Comparison of ENCODE assay signal across 1 mouse cellular context in genomic region chr6:29620840-29621543, GRCm38 (mm10).
TF ChIP-seq lines count a peak whose summit lies in the region.

No protein-coding gene starts in this region.

TF ChIP-seq in MEL, 35 proteins besides CTCF, POLR2A, EP300 and RAD21 (continued from another document):
- TF ChIP-seq MAZ (IDR thresholded peaks at IDR 0.05; ENCODE audit: low read depth, low read length) (0 out of 2 replicates have a peak, but pooled peaks have one; percentile 29), MAFK (IDR thresholded peaks at IDR 0.05; ENCODE audit: borderline replicate concordance, low read depth, low read length) (peak; percentile 96), POLR2AphosphoS5 (IDR thresholded peaks at IDR 0.05; ENCODE audit: borderline replicate concordance, low read depth, low read length) (no peak), ZKSCAN1 (IDR thresholded peaks at IDR 0.05; ENCODE audit: low read depth, low read length) (no peak), ZMIZ1 (IDR thresholded peaks at IDR 0.05; ENCODE audit: low read depth, low read length) (no peak), CHD1 (IDR thresholded peaks at IDR 0.05; ENCODE audit: low read depth, low read length) (no peak), BHLHE40 (IDR thresholded peaks at IDR 0.05; ENCODE audit: borderline replicate concordance, low read depth, low read length) (no peak), RCOR1 (IDR thresholded peaks at IDR 0.05; ENCODE audit: low read depth, low read length) (no peak), UBTF (IDR thresholded peaks at IDR 0.05; ENCODE audit: borderline replicate concordance, insufficient read depth, low read depth, low read length) (no peak), GABPA (IDR thresholded peaks at IDR 0.05; ENCODE audit: low read depth, low read length) (0 out of 2 replicates have a peak, but pooled peaks have one; percentile 21), MXI1 (IDR thresholded peaks at IDR 0.05; ENCODE audit: low read depth, low read length) (peak; percentile 67; the same call in 1 of the 2 replicates), SMC3 (IDR thresholded peaks at IDR 0.05; ENCODE audit: low read depth, low read length) (no peak), MYC (IDR thresholded peaks at IDR 0.05; ENCODE audit: low read depth, low read length) (0 out of 2 replicates have a peak, but pooled peaks have one; percentile 36), ZNF384 (IDR thresholded peaks at IDR 0.05; ENCODE audit: low read depth, low read length) (peak; percentile 87), MYB (IDR thresholded peaks at IDR 0.05; ENCODE audit: low read depth, low read length) (0 out of 2 replicates have a peak, but pooled peaks have one; percentile 31), E2F4 (IDR thresholded peaks at IDR 0.05; ENCODE audit: borderline replicate concordance, low read depth, low read length) (no peak), CHD2 (IDR thresholded peaks at IDR 0.05; ENCODE audit: low read length) (no peak), USF1 (IDR thresholded peaks at IDR 0.05; ENCODE audit: low read depth, low read length) (peak; percentile 95), KAT2A (conservative IDR thresholded peaks at IDR 0.05; ENCODE audit: low read depth, low read length) (no peak), NRF1 (IDR thresholded peaks at IDR 0.05; ENCODE audit: insufficient read depth, low read depth, low read length, poor library complexity, severe bottlenecking) (no peak), TCF12 (IDR thresholded peaks at IDR 0.05; ENCODE audit: low read depth, low read length) (no peak; the same call in 1 of the 2 replicates), JUND (IDR thresholded peaks at IDR 0.05; ENCODE audit: low read depth, low read length) (no peak), MAX (IDR thresholded peaks at IDR 0.05; ENCODE audit: low read length) (peak; percentile 90), NELFE (IDR thresholded peaks at IDR 0.05; ENCODE audit: low read depth, low read length) (no peak)
